Mouse (Mus musculus) lung, embryonic 14.5 days (tissue): ENCODE measurements at regions not wholly inside any gene's neighbourhood (a gene's known extent, or its start where the extent isn't known, plus 50 kb on each side); places are given as distances from the start of the nearest gene placed in this dataset.

ENCODE experiments used
- ATAC-seq: fragments of 200-750 bp; cut with Nextera tagmentation; 2 replicates; pipeline ENCODE4 v1.8.0; 2017; ENCODE audit warnings: mild to moderate bottlenecking, moderate TSS enrichment, moderate library complexity; ENCODE audit not compliant: insufficient read depth
- DNase-seq: peaks from one replicate; pipeline ENCODE4 v3.0.0-alpha.2; 2015
- H3K27ac ChIP-seq: fragments of 300-500 bp; sonication (generic); 2 replicates; pipeline ENCODE4 v1.5.1; 2014; ENCODE audit warnings: low read depth, mild to moderate bottlenecking, moderate library complexity
- H3K27me3 ChIP-seq: fragments of 300-500 bp; sonication (generic); 2 replicates; pipeline ENCODE4 v1.6.1; 2014; ENCODE audit warnings: low read length, control low read depth; ENCODE audit not compliant: insufficient read depth
- H3K36me3 ChIP-seq: fragments of 300-500 bp; sonication (generic); 2 replicates; pipeline ENCODE4 v1.6.1; 2014; ENCODE audit warnings: control low read depth; ENCODE audit not compliant: insufficient read depth
- H3K4me1 ChIP-seq: fragments of 300-500 bp; sonication (generic); 2 replicates; pipeline ENCODE4 v1.6.1; 2014; ENCODE audit warnings: antibody characterized with exemption, control low read depth; ENCODE audit not compliant: insufficient read depth
- H3K4me2 ChIP-seq: fragments of 300-500 bp; sonication (generic); 2 replicates; pipeline ENCODE4 v1.6.1; 2014; ENCODE audit warnings: mild to moderate bottlenecking
- H3K4me3 ChIP-seq: fragments of 300-500 bp; sonication (generic); 2 replicates; pipeline ENCODE4 v1.5.1; 2014; ENCODE audit warnings: low read depth, low read length
- H3K9ac ChIP-seq: fragments of 300-500 bp; sonication (generic); 2 replicates; pipeline ENCODE4 v1.6.1; 2014
- H3K9me3 ChIP-seq: fragments of 300-500 bp; sonication (generic); 2 replicates; pipeline ENCODE4 v1.6.1; 2016; ENCODE audit warnings: low read depth, low read length, control low read depth
- CTCF ChIP-seq: IDR thresholded peaks from 2 replicates; pipeline ENCODE4 v1.5.1; 2016; ENCODE audit warnings: antibody characterized with exemption, low read depth
- WGBS: fragments of 180-500 bp; shearing (Covaris S2); extraction: QIAGEN DNeasy Blood & Tissue Kit; methylation state at CpG from one replicate; pipeline ENCODE4 v1.1.7; 2014; 5-methylcytosine and 5-hydroxymethylcytosine counted together

GRCm38 (mm10) chr17:43209727-43210126, 60.4 kb upstream of the Adgrf1 start:
- WGBS = 85% methylated on average over 1 of the region's 1 CpGs
- no peak overlapping the region for H3K9ac ChIP-seq
- no peak for ATAC-seq

DNA sequence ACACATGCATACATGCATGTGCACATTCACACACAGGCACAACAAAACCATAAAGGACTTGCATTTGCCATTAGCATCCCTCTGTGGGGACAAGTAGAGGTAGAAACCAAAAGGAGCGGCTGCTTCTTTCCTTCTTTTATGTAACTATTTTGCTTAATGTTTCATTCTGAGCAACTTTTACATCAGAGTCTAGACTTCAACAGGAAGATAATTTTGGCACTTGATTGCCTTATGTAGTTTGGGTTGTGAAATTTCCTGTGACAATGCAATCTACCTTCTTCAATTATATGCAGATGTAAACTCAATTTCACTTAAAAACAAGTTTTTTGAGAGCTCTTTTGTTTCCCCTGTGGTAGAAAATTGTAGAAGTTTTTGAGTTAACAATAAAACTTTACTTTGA, 56.1 kb upstream of the Adgrf1 start:
- no peaks in the 10 kb centered on the region for H3K9me3 ChIP-seq

More at GRCm38 (mm10) chr17:43209727-43210126, 60.4 kb upstream of the Adgrf1 start:
- Histone ChIP-seq H3K4me3 (no peak overlapping the region), H3K4me1 (no peaks in the 10 kb centered on the region), H3K9me3 (no peaks in the 10 kb centered on the region), H3K4me2 (no peak overlapping the region), H3K36me3 (no peaks in the 10 kb centered on the region), H3K27ac (no peak overlapping the region), H3K27me3 (no peaks in the 10 kb centered on the region)
- no peak for TF ChIP-seq CTCF
- no peak for DNase-seq

DNA sequence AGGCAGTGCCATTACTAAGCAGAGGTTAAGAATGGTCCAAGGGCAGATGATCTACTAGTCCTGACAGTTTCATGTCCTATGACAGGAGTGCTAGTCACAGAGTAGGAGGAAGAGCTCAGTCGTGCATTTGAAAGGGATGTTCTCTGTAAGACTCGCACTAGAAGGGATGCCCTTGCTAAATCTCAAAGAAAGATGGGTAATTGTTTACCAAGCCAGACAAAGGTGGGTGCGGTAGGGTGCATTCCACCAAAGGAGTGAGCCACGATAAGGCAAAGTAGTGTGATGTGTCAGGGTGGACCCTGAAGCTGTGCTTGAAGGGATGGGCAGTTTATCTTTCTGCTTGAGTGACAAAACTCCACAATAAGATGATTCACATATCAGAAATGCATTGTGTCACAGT, 50.5 kb upstream of the Adgrf1 start:
- Histone ChIP-seq H3K27ac (no peak overlapping the region), H3K4me2 (no peak overlapping the region), H3K36me3 (no peaks in the 10 kb centered on the region), H3K9me3 (no peaks in the 10 kb centered on the region), H3K4me1 (no peaks in the 10 kb centered on the region), H3K9ac (no peak overlapping the region), H3K27me3 (no peaks in the 10 kb centered on the region), H3K4me3 (no peak overlapping the region)
- 69% methylated on average over 4 of the region's 4 CpGs for WGBS
- ATAC-seq (no peak), DNase-seq (no peak)
- TF ChIP-seq CTCF = no peak

More for the DNA sequence above, 56.1 kb upstream of the Adgrf1 start:
- 82% methylated on average over 1 of the region's 1 CpGs for WGBS
- Histone ChIP-seq H3K9ac (no peak overlapping the region), H3K4me2 (no peak overlapping the region), H3K4me1 (no peaks in the 10 kb centered on the region), H3K36me3 (no peaks in the 10 kb centered on the region), H3K27ac (no peak overlapping the region), H3K4me3 (no peak overlapping the region), H3K27me3 (no peaks in the 10 kb centered on the region)
- DNase-seq (no peak), ATAC-seq (no peak)
- TF ChIP-seq CTCF = no peak
